Mouse (Mus musculus) small intestine, adult 2 months (tissue): Measurements from ENCODE around the gene Pcx. TPM values are rescaled to one million over a fixed set of nuclear protein-coding genes. Genes with fewer than 3 reads are reported as not detected.

Source experiments
- H3K27ac ChIP-seq: fragments of 200-500 bp; 2 replicates; pipeline ENCODE4 v1.5.1; 2012; ENCODE audit warnings: low read depth, low read length, control low read depth, inconsistent platforms; ENCODE audit not compliant: insufficient read depth
- H3K27me3 ChIP-seq: fragments of 200-500 bp; 2 replicates; pipeline ENCODE4 v1.6.1; 2012; ENCODE audit warnings: mild to moderate bottlenecking, moderate library complexity, low read length, inconsistent platforms; ENCODE audit not compliant: control insufficient read depth, insufficient read depth
- H3K36me3 ChIP-seq: fragments of 200-500 bp; 2 replicates; pipeline ENCODE4 v1.6.1; 2012; ENCODE audit warnings: mild to moderate bottlenecking, low read length, control low read depth, inconsistent platforms; ENCODE audit not compliant: control insufficient read depth, insufficient read depth
- H3K4me1 ChIP-seq: fragments of 200-500 bp; 2 replicates; pipeline ENCODE4 v1.6.1; 2012; ENCODE audit warnings: low read length, inconsistent platforms, mixed read lengths; ENCODE audit not compliant: control insufficient read depth, insufficient read depth, insufficient read length
- H3K4me3 ChIP-seq: fragments of 200-500 bp; 2 replicates; pipeline ENCODE4 v1.5.1; 2012; ENCODE audit warnings: low read depth, mild to moderate bottlenecking, control low read depth, inconsistent platforms, low read length, moderate library complexity
- CTCF ChIP-seq: fragments of 200-500 bp; IDR thresholded peaks from 2 replicates; pipeline ENCODE4 v1.5.1; 2012; ENCODE audit warnings: low read depth, mild to moderate bottlenecking, control low read depth, inconsistent platforms, low read length, moderate library complexity, mixed read lengths; ENCODE audit not compliant: insufficient replicate concordance, insufficient read length; ENCODE audit errors: extremely low read depth
- POLR2A ChIP-seq: fragments of 200-500 bp; IDR thresholded peaks from 2 replicates; pipeline ENCODE4 v1.6.1; 2012; ENCODE audit warnings: low read depth, mild to moderate bottlenecking, control low read depth, inconsistent platforms, low read length, moderate library complexity
- WGBS: fragments of 180-500 bp; shearing (Covaris S2); methylation state at CpG from one replicate; pipeline ENCODE4 v1.1.7; 2018; 5-methylcytosine and 5-hydroxymethylcytosine counted together
- polyA plus RNA-seq: library from polyadenylated mRNA; depleted of rRNA; stranded (reverse); fragments of >200 nt; gene quantifications from 2 replicates; pipeline ENCODE4 v1.2.3, GENCODE M21; 2012

Gene Pcx
- polyA plus RNA-seq, 1 experiment: 31.3 TPM

GRCm38 (mm10) chr19:4603801-4604723 lies 93.8 kb downstream of the Pcx start:
- Histone ChIP-seq H3K27ac (no peak overlapping the region), H3K4me3 (no peak overlapping the region), H3K27me3 (no peaks in the 10 kb centered on the region), H3K36me3 (no peaks in the 10 kb centered on the region), H3K4me1 (peaks cover 13% of the 10 kb centered on the region)
- WGBS: 32% methylated on average over 24 of the region's 24 CpGs
- peak; percentile 55; the same call in 1 of the 2 replicates for TF ChIP-seq CTCF
- no peak for TF ChIP-seq POLR2A

- H3K27me3 ChIP-seq: no peaks in the 10 kb centered on the region
- no peak for TF ChIP-seq CTCF
- no peak for TF ChIP-seq POLR2A
- 82% methylated on average over 4 of the region's 4 CpGs for WGBS
- H3K36me3 ChIP-seq: no peaks in the 10 kb centered on the region
- no peak overlapping the region for H3K27ac ChIP-seq
- peaks cover 20% of the 10 kb centered on the region for H3K4me1 ChIP-seq
- no peak overlapping the region for H3K4me3 ChIP-seq
Observed at GRCm38 (mm10) chr19:4605654-4606053, 95.4 kb downstream of the Pcx start.

GRCm38 (mm10) chr19:4607406-4607805 lies 97.1 kb downstream of the Pcx start:
- Histone ChIP-seq H3K36me3 (no peaks in the 10 kb centered on the region), H3K27ac (no peak overlapping the region), H3K4me3 (no peak overlapping the region), H3K4me1 (peaks cover 20% of the 10 kb centered on the region), H3K27me3 (no peaks in the 10 kb centered on the region)
- TF ChIP-seq CTCF: no peak
- 92% methylated on average over 12 of the region's 12 CpGs for WGBS

- Histone ChIP-seq H3K27ac (no peak overlapping the region), H3K27me3 (no peaks in the 10 kb centered on the region), H3K36me3 (no peaks in the 10 kb centered on the region), H3K4me1 (peaks cover 19% of the 10 kb centered on the region), H3K4me3 (no peak overlapping the region)
- WGBS: 48% methylated on average over 4 of the region's 4 CpGs
- TF ChIP-seq POLR2A (no peak), CTCF (no peak)
Observed at GRCm38 (mm10) chr19:4608511-4608910, 98.2 kb downstream of the Pcx start.

- TF ChIP-seq CTCF (no peak), POLR2A (no peak)
- no peaks in the 10 kb centered on the region for H3K27me3 ChIP-seq
- H3K4me1 ChIP-seq: peaks cover 17% of the 10 kb centered on the region
- 35% methylated on average over 4 of the region's 4 CpGs for WGBS
- no peak overlapping the region for H3K27ac ChIP-seq
- H3K36me3 ChIP-seq: no peaks in the 10 kb centered on the region
- no peak overlapping the region for H3K4me3 ChIP-seq
Observed at GRCm38 (mm10) chr19:4610109-4610508, 99.8 kb downstream of the Pcx start.

- TF ChIP-seq CTCF (no peak), POLR2A (no peak)
- Histone ChIP-seq H3K4me1 (peaks cover 17% of the 10 kb centered on the region), H3K27ac (no peak overlapping the region), H3K4me3 (no peak overlapping the region), H3K36me3 (no peaks in the 10 kb centered on the region), H3K27me3 (no peaks in the 10 kb centered on the region)
- WGBS: 87% methylated on average over 19 of the region's 19 CpGs
Observed at GRCm38 (mm10) chr19:4612181-4612961, 102.1 kb downstream of the Pcx start.

GRCm38 (mm10) chr19:4613464-4614304 lies 103.4 kb downstream of the Pcx start:
- Histone ChIP-seq H3K4me3 (peak overlapping the region; percentile 80; the same call in 1 of the 2 replicates), H3K27ac (no peak overlapping the region), H3K4me1 (peaks cover 12% of the 10 kb centered on the region), H3K36me3 (no peaks in the 10 kb centered on the region), H3K27me3 (no peaks in the 10 kb centered on the region)
- 91% methylated on average over 33 of the region's 33 CpGs for WGBS
- TF ChIP-seq POLR2A (no peak), CTCF (no peak)
